Mouse (Mus musculus) cerebellum, adult 9-11 months (tissue): ENCODE results near the gene Polr2f.

Source experiments
- DNase-seq: peaks from one replicate; pipeline ENCODE4 v3.0.0; 2022

The Polr2f gene

GRCm38 (mm10) chr15:79164251-79164650, 23.4 kb downstream of the Polr2f start:
- no peak for DNase-seq

GRCm38 (mm10) chr15:79165140-79165539, 24.3 kb downstream of the Polr2f start, which contains the start of gene Sox10:
Sox10 (minus strand) TSS chr15:79165240.
- no peak for DNase-seq

GRCm38 (mm10) chr15:79166712-79167111, 25.9 kb downstream of the Polr2f start:
- DNase-seq = no peak

GRCm38 (mm10) chr15:79176905-79177304, 36.1 kb downstream of the Polr2f start:
- DNase-seq = no peak

GRCm38 (mm10) chr15:79185213-79185612, 44.4 kb downstream of the Polr2f start:
- DNase-seq = no peak

GRCm38 (mm10) chr15:79187819-79188218, 47.0 kb downstream of the Polr2f start:
- no peak for DNase-seq

- DNase-seq = no peak
Measured at GRCm38 (mm10) chr15:79191426-79191825, 50.6 kb downstream of the Polr2f start.

GRCm38 (mm10) chr15:79192450-79192849, 51.6 kb downstream of the Polr2f start:
- no peak for DNase-seq

- peak; percentile 18 for DNase-seq
Measured at GRCm38 (mm10) chr15:79192885-79193845, 52.4 kb downstream of the Polr2f start.

- DNase-seq = no peak
Measured at GRCm38 (mm10) chr15:79194048-79194447, 53.2 kb downstream of the Polr2f start.

- no peak for DNase-seq
Measured at GRCm38 (mm10) chr15:79194946-79195345, 54.1 kb downstream of the Polr2f start.

GRCm38 (mm10) chr15:79195492-79195891, 54.7 kb downstream of the Polr2f start:
- no peak for DNase-seq

GRCm38 (mm10) chr15:79199390-79199976, 58.7 kb downstream of the Polr2f start:
- DNase-seq = no peak
